Mouse (Mus musculus): Measurements from ENCODE around the gene Uprt.

Gene Uprt

DNA sequence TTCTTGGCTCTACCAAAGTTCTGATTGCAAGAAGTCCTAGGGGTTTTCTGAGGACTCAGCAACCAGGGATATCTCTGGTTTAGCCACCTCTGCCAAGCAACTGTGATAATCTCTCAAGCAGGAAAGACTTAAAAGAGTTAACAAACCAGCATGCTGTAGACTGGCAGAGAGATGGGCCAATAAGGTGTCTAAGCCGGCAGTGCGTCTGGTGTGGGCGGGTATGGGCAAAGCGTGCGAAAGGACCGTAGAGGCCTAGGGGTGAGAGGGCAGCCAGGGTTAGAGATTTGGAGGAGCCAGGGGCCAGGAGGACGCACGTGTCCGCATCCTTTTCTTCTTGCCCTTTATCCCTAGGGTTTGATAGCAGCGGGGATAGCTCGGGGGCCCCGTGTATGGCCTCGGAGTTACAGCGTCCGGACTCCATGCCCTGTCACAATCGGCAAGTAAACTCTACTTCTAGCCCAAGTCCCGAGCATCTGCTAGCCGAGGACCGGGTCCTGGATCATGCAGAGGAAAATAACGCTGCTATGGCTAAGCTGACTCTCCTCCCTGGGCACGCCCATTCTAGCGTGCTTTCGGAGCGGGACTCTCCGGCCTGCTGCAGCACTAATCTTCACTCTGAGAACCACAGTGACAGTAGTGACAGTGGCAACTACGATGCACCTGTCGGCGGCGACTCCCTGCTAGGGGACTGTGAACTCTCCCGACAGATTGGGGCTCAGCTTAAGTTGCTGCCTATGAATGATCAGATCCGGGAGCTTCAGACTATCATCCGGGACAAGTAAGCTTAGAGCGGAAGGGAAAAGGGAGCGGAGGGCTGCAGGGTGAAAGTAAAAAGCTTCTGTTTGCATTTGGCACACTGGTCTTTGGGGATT lies at the start of gene Uprt:
Gene Uprt, plus strand, starts transcription at position 247 of the 872 bp plus-strand sequence.
- peak; percentile 58 to 72 for DNase-seq (ENCODE audit: low spot score in 2 of 2)

DNA sequence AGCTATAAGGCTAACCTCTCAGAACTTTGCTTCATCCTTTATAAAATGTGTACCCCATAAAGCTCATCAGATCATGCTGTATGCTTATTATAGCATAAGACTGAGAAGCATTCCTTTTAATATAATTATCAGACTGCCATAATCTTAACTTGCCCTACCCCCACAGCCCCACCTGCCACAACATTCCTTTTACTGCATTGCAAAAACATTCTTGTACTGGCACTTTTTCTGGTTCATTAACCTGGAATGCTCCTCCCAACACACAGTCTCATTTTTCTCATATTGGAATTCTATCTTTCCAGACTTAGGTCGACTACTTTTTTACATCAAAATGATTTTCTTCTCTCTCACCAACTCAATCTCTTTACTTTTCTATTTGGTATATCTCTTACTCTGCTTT lies 49.2 kb upstream of the Uprt start:
- no peak for DNase-seq (ENCODE audit: low spot score in 2 of 2)

DNA sequence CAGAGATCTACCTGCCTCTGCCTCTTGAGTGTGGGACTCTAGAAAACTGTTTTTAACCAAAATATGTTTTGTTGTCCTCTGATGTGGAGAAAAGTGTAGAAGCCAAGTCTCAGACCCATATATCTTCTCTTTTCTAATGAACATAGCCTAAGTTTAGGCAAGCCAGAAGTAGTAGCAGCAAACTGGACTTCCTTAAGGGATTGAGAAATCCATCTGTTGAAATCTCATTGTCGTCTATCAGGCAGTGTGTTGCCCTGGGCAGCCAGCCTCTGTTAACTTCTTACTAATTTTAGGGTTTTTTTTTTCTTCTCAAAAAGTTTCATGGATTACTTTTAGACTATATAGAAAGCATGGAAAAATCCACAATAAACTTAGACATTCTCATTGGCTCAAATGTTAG lies 30.2 kb upstream of the Uprt start:
- DNase-seq (ENCODE audit: low spot score in 2 of 2) = no peak

DNA sequence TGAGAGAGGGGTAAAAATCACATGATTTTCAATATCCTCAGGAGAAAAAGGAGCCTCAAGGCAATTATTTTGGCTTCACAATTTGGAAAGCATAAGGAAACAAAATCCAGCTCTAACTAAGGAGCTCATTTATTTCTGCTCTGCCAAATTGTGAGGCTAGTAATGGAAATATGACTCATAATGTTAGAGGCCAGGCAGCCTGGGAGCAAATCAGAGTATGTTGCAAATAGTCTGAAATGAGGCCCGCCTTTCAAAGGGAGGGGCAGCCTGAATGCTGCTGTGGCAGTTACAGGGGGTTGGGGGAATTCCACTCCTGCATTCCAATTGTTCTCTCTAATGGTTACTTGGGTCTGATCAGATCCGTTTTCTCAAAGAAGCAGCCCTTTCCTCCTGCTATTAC lies 20.9 kb upstream of the Uprt start:
- peak in 1 of 2 experiments; percentile 17 for DNase-seq (ENCODE audit: low spot score in 2 of 2)

DNA sequence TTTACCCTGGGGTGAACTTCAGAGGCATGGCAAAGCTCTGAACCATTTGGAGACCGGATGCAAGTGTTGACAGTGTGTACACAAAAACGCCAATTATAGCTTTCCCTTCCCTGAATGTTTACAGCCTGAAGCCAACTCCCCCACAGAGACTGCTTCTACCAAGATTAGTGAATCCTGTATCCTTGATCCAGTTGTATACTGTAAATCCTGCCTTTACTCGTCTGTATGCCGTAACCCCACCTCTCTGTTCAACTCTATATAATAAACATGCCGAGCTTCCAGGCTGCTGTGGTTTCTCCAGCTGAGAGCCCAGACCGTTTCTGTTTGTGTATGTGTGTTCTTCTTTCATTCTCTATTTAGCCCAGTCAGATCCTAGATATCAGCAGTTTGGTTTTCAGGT lies 18.2 kb upstream of the Uprt start:
- DNase-seq (ENCODE audit: low spot score in 2 of 2) = no peak

DNA sequence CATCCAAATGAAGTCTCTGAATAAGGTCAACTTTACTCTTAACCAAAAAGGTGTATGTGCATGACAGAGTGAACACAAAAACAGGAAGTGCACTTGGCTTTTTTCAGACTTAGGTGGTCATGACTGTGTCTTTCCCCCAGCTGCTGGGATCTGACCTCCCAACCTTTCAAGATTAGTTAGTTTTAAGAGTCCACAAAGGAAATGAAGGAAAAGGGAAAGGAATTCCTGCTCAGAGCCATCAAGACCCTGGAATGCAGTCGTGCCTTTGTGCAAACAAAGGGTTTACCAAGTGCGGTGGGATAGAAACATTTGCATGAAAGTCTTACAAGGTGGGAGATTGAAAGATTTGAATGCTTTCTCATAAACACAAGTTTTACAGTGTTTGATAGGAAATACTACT lies 4.6 kb upstream of the Uprt start:
- DNase-seq (ENCODE audit: low spot score in 2 of 2) = no peak

DNA sequence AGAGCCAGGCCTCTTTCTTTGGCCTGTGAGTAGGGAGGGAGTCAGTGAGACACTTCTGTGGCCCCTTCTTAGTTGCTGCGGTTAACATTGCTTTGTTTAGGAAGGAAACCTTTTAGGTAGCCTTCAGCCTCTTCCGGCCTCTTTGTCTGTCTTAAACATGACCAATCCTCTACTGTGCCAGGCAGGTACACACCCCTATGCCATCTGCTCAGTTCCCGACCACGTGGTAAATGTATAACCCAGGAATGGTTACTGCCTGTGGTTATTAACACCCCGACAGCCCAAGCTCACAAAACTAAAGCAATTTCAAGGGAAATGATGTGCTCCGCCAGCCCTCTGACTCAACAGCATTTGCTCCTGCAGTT lies 808 bp downstream of the Uprt start:
- no peak for DNase-seq (ENCODE audit: low spot score in 2 of 2)

DNA sequence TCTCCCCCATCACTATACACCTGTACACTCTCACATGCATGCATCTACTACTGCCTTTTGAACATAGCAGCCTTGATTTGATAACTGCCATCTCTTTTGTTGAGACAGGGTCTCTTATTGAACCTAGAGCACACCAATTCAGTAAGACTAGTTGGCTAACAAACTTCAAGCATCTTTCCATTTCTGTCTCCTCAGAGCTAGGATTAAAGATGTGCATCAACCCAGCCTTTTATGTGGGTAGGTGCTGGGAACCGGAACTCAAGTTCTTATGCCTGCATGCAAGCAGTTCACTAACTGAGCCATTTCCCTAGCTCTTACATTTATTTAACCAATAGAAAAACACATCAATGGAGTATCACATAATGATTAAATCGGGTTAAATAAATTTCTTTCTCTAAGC lies 3.0 kb downstream of the Uprt start:
- DNase-seq (ENCODE audit: low spot score in 2 of 2) = no peak

DNA sequence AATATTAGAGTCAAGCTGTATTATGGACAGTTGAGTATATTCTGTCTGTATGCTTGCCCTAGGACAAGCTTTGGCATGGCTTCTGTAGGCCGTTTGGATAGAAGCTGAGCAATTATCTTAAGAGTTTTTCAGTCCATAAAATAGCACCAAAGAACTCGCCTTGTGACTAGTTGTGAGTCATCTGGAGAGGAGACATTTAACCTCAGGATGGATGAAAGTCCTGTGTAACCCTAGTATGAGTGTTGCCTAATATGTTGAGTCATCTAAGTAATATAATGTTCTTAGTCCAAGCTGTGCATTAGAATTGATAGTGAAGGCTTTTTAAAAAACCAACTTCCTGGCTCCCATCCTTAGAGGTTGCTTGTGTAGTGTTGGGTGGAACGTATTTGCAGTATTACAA lies 5.4 kb downstream of the Uprt start:
- DNase-seq (ENCODE audit: low spot score in 2 of 2) = no peak

DNA sequence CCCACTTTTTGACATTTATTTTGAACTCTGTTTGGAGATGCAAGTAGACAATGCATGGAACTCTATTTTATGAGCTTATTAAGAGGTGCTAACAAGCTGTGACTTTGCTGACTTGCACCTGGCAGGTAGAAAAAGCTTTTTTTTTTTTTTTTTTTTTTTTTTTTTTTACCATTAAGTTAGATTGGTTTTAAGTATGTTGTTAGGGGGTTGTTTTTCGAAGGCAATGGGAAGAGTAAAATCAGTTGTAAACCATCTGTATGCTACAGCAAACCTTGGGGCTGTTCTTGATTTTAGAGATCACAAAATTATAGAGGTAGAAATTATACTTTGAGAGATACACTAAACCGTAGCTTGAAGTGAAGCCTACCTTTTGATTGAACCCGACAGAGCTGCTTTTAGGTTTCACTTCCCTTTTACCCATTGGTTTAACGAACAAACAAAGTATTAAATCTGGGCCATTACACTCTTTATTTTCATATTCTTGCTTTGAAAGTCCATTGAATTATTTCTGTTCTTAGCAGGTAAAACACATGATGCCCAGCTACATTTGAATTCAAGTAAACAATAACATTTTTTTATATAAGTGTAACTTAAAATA lies 6.4 kb downstream of the Uprt start:
- DNase-seq (ENCODE audit: low spot score in 2 of 2) = no peak

DNA sequence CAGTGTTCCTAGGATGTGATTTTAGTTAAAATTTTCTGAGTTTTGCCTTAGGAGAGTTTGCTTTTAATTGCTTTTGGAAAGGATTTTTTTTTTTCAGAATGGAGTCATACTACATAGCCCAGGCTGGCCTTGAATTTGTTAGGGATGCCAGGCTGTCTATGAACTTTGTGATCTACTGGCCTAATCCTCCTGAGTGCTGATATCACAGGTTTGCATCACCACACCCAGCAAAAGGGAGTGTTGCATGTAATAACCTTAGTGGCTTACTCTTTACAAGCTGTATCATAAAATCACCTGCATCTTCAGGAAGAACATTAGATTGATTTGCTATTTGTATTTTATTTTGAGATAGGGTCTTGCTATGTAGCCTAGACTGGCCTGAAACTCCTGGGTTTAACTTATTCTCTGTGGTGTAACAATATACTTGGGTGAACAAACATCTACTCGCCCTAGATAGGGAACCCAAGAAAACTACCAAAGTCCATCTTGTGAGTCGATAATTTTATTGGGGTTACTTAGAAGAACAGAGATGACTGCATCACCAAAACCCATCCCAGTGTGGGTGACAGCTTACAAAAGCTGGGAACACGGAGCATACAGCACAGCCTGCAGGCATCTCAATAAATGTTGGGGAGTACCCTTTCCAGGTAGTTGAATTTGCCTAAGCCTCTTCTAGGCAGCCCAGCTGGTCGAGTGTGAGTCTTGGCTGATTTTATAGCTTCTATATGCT lies 7.2 kb downstream of the Uprt start:
- no peak for DNase-seq (ENCODE audit: low spot score in 2 of 2)

DNA sequence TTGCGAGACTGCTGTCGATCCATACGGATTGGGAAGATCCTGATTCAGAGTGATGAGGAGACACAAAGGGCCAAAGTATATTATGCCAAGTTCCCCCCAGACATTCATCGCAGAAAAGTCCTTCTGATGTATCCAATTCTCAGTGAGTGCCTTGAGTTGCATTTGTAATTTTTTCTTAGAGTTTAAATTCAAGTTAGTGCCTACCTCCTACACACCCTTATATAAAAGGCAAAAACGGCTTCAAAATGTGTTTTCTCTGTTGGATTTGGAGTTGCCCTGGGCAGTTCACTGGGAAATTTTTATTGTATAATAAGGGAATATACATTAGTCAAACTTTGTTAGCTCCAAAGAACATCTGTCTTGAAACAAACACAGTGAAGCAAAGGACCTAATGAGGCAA lies 19.1 kb downstream of the Uprt start:
- DNase-seq (ENCODE audit: low spot score in 2 of 2) = no peak

DNA sequence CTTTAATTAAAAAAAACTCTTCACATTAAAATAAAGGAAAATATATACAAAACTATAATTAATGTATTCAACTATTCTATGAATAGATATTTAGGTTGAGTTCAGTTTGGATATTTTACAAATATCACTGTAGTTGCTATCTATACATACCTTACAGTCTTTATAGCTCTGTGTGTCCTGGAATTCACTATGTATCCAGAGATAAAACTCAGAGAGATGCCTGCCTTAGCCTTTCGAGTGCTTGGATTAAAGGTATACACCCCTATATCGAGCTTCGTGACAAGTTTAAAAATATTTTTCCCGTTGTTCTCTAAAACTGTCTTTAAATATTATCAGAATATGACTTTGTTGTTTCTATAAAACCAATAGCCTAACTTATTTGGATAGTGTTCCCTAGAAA lies 60.0 kb downstream of the Uprt start:
- DNase-seq (ENCODE audit: low spot score in 2 of 2) = no peak

DNA sequence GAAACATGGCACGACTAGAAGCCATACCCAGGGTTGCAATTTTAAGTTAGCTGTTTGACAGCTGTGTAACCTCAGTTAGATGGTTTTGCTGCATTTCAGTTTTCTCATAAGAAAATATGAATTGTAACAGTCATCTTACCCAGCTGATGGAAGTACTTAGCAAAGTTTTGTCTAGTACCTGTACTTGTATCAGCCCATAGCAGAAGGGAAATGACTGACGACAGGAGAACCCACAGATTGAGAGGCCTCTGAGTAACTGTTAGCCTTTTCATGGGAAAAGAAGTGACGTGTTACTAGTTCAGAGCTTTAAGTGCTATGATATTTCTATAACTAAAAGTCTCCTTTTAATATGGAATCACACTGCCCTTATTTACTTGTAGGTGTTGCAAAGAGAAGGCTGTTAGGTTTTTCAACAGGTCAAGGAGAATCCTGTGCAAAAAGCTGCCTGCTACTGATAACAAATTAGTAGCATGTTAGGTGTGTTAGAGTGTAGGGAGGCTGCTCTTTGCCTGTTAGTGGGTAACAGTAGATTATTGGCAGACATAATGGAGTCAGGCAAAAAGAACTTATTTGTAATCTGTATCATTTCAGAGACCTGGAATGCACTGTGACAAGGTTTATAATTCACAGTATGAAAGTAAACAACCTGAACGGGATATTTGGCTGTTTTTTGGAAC lies 61.4 kb downstream of the Uprt start:
- no peak for DNase-seq (ENCODE audit: low spot score in 2 of 2)

DNA sequence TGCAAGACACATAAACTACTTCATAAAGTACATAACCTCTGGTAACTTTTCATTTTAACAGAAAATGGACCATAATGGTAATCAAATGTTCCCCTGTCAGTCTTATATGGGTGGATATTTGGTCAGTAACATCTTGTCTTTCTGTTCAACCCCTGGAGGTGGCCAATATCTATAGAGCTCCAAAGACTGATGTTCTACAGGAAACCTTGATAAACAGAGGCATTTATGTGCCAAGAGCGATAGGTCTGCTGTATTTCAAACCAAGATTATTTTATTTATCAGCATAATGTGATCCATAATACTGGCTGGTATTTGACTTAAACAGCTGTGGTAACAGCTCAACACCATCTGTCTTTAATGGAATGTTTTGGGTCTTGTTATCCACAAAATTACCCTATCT lies 62.7 kb downstream of the Uprt start:
- no peak for DNase-seq (ENCODE audit: low spot score in 2 of 2)
